Mouse (Mus musculus) right cerebral cortex, postnatal 10 days (tissue): ENCODE results near the gene Fosl1.

Experiments used
- DNase-seq, 2 experiments: peaks; one replicate each; pipeline ENCODE4 v3.0.0; 2021; ENCODE audit warnings: low spot score in 2 of 2

Fosl1 gene

GRCm38 (mm10) chr19:5424782-5425741 lies 22.3 kb upstream of the Fosl1 start, which contains the start of the genes Drap1 and AI837181:
Gene Drap1, minus strand, starts transcription at chr19:5424979.
Gene AI837181, plus strand, starts transcription at chr19:5425144.
- peak; percentile 96 to 97 for DNase-seq

GRCm38 (mm10) chr19:5425906-5426565 lies 21.3 kb upstream of the Fosl1 start:
- DNase-seq = peak; percentile 39 to 59

- no peak for DNase-seq
Measured at GRCm38 (mm10) chr19:5426640-5427290, 20.6 kb upstream of the Fosl1 start.

GRCm38 (mm10) chr19:5428083-5428482 lies 19.3 kb upstream of the Fosl1 start:
- DNase-seq = no peak

GRCm38 (mm10) chr19:5429219-5429618 lies 18.1 kb upstream of the Fosl1 start:
- no peak for DNase-seq

- DNase-seq = peak in 1 of 2 experiments; percentile 47
Measured at GRCm38 (mm10) chr19:5429806-5430205, 17.5 kb upstream of the Fosl1 start.

GRCm38 (mm10) chr19:5430408-5430807 lies 16.9 kb upstream of the Fosl1 start:
- no peak for DNase-seq

GRCm38 (mm10) chr19:5431911-5432464 lies 15.4 kb upstream of the Fosl1 start:
- no peak for DNase-seq

- peak in 1 of 2 experiments; percentile 35 for DNase-seq
Measured at GRCm38 (mm10) chr19:5432992-5433852, 14.1 kb upstream of the Fosl1 start.

GRCm38 (mm10) chr19:5433951-5434350 lies 13.4 kb upstream of the Fosl1 start:
- DNase-seq = no peak

- no peak for DNase-seq
Measured at GRCm38 (mm10) chr19:5444371-5444908, 2.9 kb upstream of the Fosl1 start.

GRCm38 (mm10) chr19:5444954-5445353 lies 2.4 kb upstream of the Fosl1 start:
- no peak for DNase-seq

GRCm38 (mm10) chr19:5445747-5446146 lies 1.6 kb upstream of the Fosl1 start:
- DNase-seq = no peak

GRCm38 (mm10) chr19:5448354-5449150 lies 1.2 kb downstream of the Fosl1 start:
- no peak for DNase-seq

- no peak for DNase-seq
Measured at GRCm38 (mm10) chr19:5449673-5450072, 2.3 kb downstream of the Fosl1 start.

- no peak for DNase-seq
Measured at GRCm38 (mm10) chr19:5451766-5452165, 4.4 kb downstream of the Fosl1 start.

GRCm38 (mm10) chr19:5455037-5455436 lies 7.7 kb downstream of the Fosl1 start:
- no peak for DNase-seq

- DNase-seq = peak in 1 of 2 experiments; percentile 39
Measured at GRCm38 (mm10) chr19:5455568-5455967, 8.2 kb downstream of the Fosl1 start.

GRCm38 (mm10) chr19:5456241-5456921 lies 9.0 kb downstream of the Fosl1 start:
- DNase-seq = no peak
